Mouse (Mus musculus) layer of hippocampus, postnatal 36 days (tissue): ENCODE measurements around the gene Gabbr1. TPM values are rescaled to one million over a fixed set of nuclear protein-coding genes. Genes with fewer than 3 reads are reported as not detected.

Experiments
- DNase-seq, 2 experiments: peaks; one replicate each; pipeline ENCODE4 v3.0.0; 2022
- total RNA-seq, 2 experiments: library from RNA; stranded (reverse); gene quantifications; 2 replicates each; pipeline ENCODE4 v1.2.3; 2021

Gabbr1 gene
- total RNA-seq, 2 experiments from 2014 or later = 688 to 703 TPM

DNA sequence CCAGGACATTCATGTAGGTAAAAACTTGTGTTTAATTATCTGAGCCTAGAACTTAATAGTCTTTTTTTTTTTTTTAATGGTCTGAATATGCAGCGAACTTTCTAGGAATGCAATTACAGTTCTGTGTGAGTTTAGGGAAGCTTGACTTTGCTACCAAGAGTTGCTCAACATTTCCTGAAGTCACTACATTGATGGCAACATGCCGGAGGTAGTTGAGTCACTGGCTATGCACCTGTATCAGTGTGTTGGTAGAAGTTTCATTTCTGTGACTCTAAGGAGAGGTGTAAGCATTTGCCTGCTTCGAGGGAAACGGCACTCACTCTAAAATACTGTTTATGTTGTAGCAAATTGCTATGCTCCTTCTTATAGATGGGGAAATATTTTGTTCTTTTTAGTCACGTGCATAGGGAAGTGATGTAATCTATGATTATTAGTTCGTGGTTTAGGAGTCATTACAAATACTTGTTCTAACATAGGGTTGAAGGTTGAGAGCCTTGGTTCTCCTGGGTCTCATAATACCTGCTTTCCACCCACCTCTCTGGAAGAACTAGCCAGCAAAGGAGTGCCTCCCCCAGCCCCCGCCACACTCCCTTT lies 1.0 kb upstream of the Gabbr1 start:
- DNase-seq = no peak

DNA sequence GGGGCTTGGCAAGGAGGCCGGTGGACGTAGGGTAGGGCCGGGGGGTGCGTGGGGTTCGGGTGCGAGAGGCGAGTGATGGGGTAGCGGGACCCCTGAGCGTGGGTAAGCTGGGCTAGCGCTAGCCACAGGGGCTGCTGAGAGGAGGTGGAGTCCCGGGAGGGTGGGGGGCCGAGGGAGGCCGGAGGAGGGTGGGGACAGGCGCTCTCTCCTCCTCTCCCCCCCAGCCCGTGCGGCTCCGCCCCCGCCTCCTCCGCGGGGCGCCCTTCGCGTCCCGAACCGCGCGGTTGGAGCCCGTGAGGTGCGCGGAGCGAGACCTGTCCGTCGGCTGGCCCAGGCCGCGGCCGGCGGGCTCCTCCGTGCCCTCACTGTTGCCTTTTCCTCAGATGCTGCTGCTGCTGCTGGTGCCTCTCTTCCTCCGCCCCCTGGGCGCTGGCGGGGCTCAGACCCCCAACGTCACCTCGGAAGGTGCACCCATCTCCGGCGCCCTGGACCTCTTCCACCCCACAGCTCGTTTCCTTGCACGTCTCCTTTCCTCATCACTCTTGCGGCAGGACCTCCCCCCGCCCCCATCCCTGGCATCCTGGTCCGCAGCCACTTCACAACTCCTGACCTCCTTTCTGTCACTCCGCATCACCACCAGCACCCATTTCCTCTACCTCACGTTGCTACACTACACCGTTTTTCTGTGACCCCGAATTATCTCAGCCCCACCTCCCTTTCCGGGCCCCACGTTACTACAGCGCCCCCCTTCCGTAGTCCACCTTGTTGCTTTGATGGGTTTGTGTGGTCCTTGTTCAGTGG lies 746 bp downstream of the Gabbr1 start:
- peak; percentile 63 to 68 for DNase-seq

- no peak for DNase-seq
Observed at GRCm38 (mm10) chr17:37047332-37047976, 1.7 kb downstream of the Gabbr1 start.

GRCm38 (mm10) chr17:37047981-37048380 lies 2.2 kb downstream of the Gabbr1 start:
- DNase-seq = no peak

DNA sequence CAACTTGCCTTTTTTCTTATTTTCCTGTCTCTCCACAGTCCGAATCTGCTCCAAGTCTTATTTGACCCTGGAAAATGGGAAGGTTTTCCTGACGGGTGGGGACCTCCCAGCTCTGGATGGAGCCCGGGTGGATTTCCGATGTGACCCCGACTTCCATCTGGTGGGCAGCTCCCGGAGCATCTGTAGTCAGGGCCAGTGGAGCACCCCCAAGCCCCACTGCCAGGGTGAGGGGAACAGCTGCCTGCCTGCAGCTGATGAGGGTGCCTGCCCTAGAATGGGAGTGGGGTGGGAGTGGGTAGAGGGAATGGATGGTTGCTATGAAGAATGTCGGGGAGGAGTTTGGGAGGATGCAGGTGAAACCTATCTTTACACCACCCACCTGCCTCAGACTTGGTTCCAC lies 2.6 kb downstream of the Gabbr1 start:
- no peak for DNase-seq

DNA sequence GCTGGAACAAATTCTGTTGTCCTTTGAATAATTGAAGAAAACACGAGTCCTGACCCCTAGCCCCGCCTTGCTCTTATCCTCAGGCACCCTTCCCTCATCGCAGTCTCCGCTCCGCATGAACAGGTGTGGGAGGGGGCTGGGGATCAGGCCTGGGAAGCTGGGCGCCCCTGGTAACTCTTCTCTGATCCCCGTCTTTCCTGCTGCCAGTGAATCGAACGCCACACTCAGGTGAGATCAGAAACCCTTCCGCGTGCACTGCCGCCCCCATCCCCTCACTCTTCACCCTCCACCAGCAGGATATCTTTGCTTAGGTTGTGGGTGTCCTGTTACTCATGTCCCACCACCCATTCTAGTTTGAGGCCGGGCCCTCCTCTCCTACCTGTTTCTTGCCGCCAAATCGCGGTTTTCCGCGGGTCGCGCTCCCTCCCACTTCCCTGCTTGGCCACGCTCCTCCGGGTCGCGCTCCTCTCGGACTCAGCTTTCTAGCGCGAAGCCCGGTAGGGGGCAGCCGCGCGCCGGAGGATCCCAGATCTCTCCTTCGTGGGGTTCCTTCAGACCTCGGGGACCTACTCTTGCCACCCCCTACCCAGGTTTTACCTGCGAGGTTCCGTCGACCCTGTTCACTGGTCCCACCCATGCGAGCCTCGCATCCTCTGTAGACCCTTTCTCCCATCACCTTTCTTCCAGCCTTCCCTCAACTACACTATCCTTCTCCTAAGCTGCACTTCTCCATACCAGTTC lies 4.0 kb downstream of the Gabbr1 start:
- peak; percentile 81 to 84 for DNase-seq

DNA sequence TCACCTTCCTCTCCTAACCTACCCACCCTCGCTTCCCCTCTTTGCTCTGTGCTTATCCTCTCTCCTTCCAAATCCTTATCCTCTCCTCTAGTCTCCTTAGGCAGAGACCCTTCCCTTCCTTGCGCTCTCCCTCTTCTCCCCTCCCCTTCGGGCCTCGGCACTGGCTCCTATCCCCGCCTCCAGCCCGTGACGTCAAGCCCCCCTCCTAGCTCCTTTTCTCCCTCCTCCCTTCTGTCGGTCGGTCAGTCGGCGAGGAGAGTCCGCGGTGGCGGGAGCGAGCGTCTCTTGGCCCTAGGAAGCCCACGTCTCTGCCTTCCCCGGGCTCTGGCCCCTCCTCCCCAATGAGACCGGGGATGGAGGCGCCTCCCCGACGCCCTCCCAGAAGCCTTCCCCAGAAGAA lies 4.6 kb downstream of the Gabbr1 start:
- peak; percentile 93 for DNase-seq

- peak in 1 of 2 experiments; percentile 54 for DNase-seq
Observed at GRCm38 (mm10) chr17:37050876-37051275, 5.1 kb downstream of the Gabbr1 start.

- DNase-seq = no peak
Observed at GRCm38 (mm10) chr17:37051745-37052144, 6.0 kb downstream of the Gabbr1 start.

DNA sequence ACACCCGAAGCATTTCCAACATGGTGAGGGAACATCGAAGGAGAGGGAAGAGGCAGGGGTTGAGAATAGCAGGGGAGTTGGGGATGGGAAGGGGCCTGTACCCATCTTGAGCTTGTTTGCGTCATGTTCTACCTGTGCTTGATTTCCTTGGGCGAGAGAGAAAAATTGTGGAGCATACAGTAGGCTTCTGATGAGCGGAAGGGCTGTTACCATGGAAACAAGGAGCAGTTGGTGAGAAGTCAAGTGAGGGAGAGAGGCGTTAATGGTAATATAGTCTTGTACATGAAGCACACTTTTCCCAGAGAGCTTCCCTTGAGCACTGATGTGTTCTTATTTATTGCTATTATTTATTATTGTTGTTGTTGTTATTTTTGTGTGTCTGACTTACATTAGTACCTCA lies 11.2 kb downstream of the Gabbr1 start:
- no peak for DNase-seq

GRCm38 (mm10) chr17:37061435-37061834 lies 15.7 kb downstream of the Gabbr1 start:
- DNase-seq = no peak

GRCm38 (mm10) chr17:37062101-37062641 lies 16.4 kb downstream of the Gabbr1 start:
- DNase-seq = peak in 1 of 2 experiments; percentile 65

DNA sequence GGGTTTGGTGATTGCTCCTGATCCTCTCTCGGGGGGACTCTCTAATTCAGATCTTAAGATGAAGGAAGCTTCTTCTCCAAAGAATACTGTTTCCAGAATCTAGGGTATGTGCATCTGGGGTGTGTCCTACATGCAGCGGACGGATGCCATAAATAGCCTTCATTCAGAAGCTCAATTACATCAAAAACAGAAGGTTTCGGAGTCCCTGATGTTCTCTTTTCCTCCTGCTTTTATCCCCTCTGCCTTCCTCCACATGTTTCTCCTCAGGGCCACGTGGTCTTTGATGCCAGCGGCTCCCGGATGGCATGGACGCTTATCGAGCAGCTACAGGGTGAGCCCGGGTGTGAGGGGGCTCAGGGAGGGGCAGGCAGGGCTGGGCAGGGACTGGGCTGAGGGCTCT lies 17.3 kb downstream of the Gabbr1 start:
- no peak for DNase-seq

- no peak for DNase-seq
Observed at GRCm38 (mm10) chr17:37063686-37064495, 18.1 kb downstream of the Gabbr1 start.

DNA sequence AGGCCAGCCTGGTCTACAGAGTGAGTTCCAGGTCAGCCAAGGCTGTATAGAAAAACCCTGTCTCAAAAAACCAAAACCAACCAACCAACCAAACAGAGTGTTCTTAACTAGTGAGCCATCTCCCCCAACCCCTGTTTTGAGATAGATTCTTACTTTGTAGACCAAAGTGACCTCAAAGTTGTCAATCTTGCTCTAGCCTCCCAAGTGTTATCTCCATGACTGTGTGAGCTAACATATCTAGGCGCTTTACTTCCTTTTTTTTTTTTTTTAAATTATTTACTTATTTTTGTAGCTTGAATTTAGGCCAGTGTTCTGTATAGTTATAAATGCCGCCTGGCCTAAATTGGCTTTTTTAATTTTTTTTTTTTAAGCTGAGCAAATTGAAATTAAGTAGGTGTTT lies 20.2 kb downstream of the Gabbr1 start:
- DNase-seq = no peak

DNA sequence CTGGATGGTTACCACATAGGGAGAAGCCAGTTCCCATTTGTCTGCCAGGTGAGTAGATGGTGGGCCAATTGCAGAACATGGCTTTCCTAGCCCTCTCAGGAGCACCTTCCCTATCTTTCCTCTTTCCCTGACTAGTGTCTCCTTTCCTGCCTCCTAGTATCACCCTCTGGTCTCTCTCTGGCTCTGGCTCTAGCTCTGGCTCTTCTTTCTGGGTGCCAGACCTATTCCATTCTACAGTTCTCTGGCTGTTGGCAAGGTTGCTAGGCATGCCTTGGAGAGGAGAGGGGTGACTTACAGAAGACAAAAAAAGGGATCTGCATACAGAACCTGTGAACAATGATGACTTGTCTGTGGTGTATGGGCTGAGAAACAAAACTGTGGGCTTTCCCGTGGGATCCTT lies 22.1 kb downstream of the Gabbr1 start:
- DNase-seq = no peak

- DNase-seq = no peak
Observed at GRCm38 (mm10) chr17:37070121-37070520, 24.4 kb downstream of the Gabbr1 start.

GRCm38 (mm10) chr17:37072080-37072729 lies 26.4 kb downstream of the Gabbr1 start:
- no peak for DNase-seq

GRCm38 (mm10) chr17:37072730-37073276 lies 27.0 kb downstream of the Gabbr1 start:
- no peak for DNase-seq

GRCm38 (mm10) chr17:37075181-37075580 lies 29.4 kb downstream of the Gabbr1 start:
- no peak for DNase-seq

DNA sequence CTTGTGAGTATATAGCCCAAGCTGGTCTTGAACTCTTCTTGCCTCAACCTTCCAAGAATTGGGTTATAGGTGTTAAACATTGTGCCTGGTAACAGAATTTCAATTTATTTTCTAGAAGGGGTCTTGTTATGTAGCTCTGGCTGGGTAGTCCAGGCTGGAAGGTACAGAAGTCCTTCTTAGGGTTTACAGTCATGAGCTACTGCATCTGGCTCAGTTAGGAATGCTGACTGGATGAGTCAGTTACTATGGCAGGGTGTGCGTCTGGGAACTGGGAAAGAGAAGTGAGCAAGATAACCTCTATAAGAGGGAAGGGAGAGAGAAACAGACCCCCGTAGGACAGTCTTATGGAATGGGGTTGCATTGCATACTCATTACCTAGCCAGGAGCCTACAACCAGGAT lies 30.0 kb downstream of the Gabbr1 start:
- DNase-seq = no peak
